Mouse (Mus musculus): ENCODE measurements around the gene Plekha7. TPM values are rescaled to one million over a fixed set of nuclear protein-coding genes. Genes with fewer than 3 reads are reported as not detected.

The Plekha7 gene
- 2.2 and 2.3 TPM in 2 replicates for total RNA-seq (2014; rRNA removed)
- polyA plus RNA-seq (2012; rRNA removed) = 2.7 and 2.9 TPM in 2 replicates

GRCm38 (mm10) chr7:116307871-116308631 lies at the start of gene Plekha7:
Gene Plekha7 (minus strand): TSS chr7:116308376.
- peaks cover 7% of the 10 kb centered on the region; the same call in 1 of the 2 replicates for H3K79me2 ChIP-seq (ENCODE audit: control insufficient read depth, insufficient read depth, low read length)
- peak within 1 kb of the TSS; percentile 70 for H3K4me3 ChIP-seq (ENCODE audit: insufficient read depth, low read depth, low read length)
- H3K36me3 ChIP-seq (ENCODE audit: control insufficient read depth, insufficient read depth, low read length) = no peaks in the 10 kb centered on the region
- TF ChIP-seq CTCF (IDR thresholded peaks at IDR 0.05; ENCODE audit: low read depth, low read length) = no peak
- no peak for TF ChIP-seq POLR2A (IDR thresholded peaks at IDR 0.05; ENCODE audit: extremely low read depth, insufficient read depth, low read length)
- 1% methylated on average over 60 of the region's 65 CpGs for WGBS
- peak; percentile 71 for DNase-seq (ENCODE audit: extremely low read depth, low read depth, low spot score)
- peaks cover 2% of the 10 kb centered on the region; the same call in 1 of the 2 replicates for H3K4me1 ChIP-seq (ENCODE audit: control insufficient read depth, insufficient read depth, low read length)
- H3K27me3 ChIP-seq (ENCODE audit: control insufficient read depth, insufficient read depth, low read length) = no peaks in the 10 kb centered on the region
- peak within 1 kb of the TSS; percentile 79 for H3K9ac ChIP-seq (ENCODE audit: low read depth, low read length)
- peak within 1 kb of the TSS; percentile 81 for H3K27ac ChIP-seq (replicated peaks; ENCODE audit: insufficient read depth, low read depth, low read length)

- WGBS = 6% methylated on average over 1 of the region's 1 CpGs
- peak overlapping the region; percentile 2; the same call in 1 of the 2 replicates for H3K27ac ChIP-seq (replicated peaks; ENCODE audit: insufficient read depth, low read depth, low read length)
- peak; percentile 84 for DNase-seq (ENCODE audit: extremely low read depth, low read depth, low spot score)
- no peaks in the 10 kb centered on the region for H3K27me3 ChIP-seq (ENCODE audit: control insufficient read depth, insufficient read depth, low read length)
- H3K36me3 ChIP-seq (ENCODE audit: control insufficient read depth, insufficient read depth, low read length) = peaks cover 32% of the 10 kb centered on the region
- H3K9ac ChIP-seq (ENCODE audit: low read depth, low read length) = no peak overlapping the region
- no peak overlapping the region for H3K4me3 ChIP-seq (ENCODE audit: insufficient read depth, low read depth, low read length)
- TF ChIP-seq CTCF (IDR thresholded peaks at IDR 0.05; ENCODE audit: low read depth, low read length) = peak; percentile 22; the same call in 1 of the 2 replicates
- no peak for TF ChIP-seq POLR2A (IDR thresholded peaks at IDR 0.05; ENCODE audit: extremely low read depth, insufficient read depth, low read length)
- peaks cover 6% of the 10 kb centered on the region; the same call in 1 of the 2 replicates for H3K79me2 ChIP-seq (ENCODE audit: control insufficient read depth, insufficient read depth, low read length)
- peaks cover 8% of the 10 kb centered on the region for H3K4me1 ChIP-seq (ENCODE audit: control insufficient read depth, insufficient read depth, low read length)
Observed at GRCm38 (mm10) chr7:116336226-116336625, 28.1 kb upstream of the Plekha7 start.

GRCm38 (mm10) chr7:116335133-116335532 lies 27.0 kb upstream of the Plekha7 start:
- no peak overlapping the region for H3K27ac ChIP-seq (replicated peaks; ENCODE audit: insufficient read depth, low read depth, low read length)
- H3K36me3 ChIP-seq (ENCODE audit: control insufficient read depth, insufficient read depth, low read length) = peaks cover 34% of the 10 kb centered on the region
- TF ChIP-seq CTCF (IDR thresholded peaks at IDR 0.05; ENCODE audit: low read depth, low read length) (no peak), POLR2A (IDR thresholded peaks at IDR 0.05; ENCODE audit: extremely low read depth, insufficient read depth, low read length) (no peak)
- H3K9ac ChIP-seq (ENCODE audit: low read depth, low read length) = no peak overlapping the region
- peaks cover 6% of the 10 kb centered on the region; the same call in 1 of the 2 replicates for H3K79me2 ChIP-seq (ENCODE audit: control insufficient read depth, insufficient read depth, low read length)
- 85% methylated on average over 6 of the region's 6 CpGs for WGBS
- H3K4me3 ChIP-seq (ENCODE audit: insufficient read depth, low read depth, low read length) = no peak overlapping the region
- DNase-seq (ENCODE audit: extremely low read depth, low read depth, low spot score) = no peak
- H3K4me1 ChIP-seq (ENCODE audit: control insufficient read depth, insufficient read depth, low read length) = peaks cover 8% of the 10 kb centered on the region
- H3K27me3 ChIP-seq (ENCODE audit: control insufficient read depth, insufficient read depth, low read length) = no peaks in the 10 kb centered on the region

GRCm38 (mm10) chr7:116334669-116335038 lies 26.5 kb upstream of the Plekha7 start:
- H3K9ac ChIP-seq (ENCODE audit: low read depth, low read length) = peak overlapping the region; percentile 80
- 13% methylated on average over 8 of the region's 8 CpGs for WGBS
- peak; percentile 18 for DNase-seq (ENCODE audit: extremely low read depth, low read depth, low spot score)

DNA sequence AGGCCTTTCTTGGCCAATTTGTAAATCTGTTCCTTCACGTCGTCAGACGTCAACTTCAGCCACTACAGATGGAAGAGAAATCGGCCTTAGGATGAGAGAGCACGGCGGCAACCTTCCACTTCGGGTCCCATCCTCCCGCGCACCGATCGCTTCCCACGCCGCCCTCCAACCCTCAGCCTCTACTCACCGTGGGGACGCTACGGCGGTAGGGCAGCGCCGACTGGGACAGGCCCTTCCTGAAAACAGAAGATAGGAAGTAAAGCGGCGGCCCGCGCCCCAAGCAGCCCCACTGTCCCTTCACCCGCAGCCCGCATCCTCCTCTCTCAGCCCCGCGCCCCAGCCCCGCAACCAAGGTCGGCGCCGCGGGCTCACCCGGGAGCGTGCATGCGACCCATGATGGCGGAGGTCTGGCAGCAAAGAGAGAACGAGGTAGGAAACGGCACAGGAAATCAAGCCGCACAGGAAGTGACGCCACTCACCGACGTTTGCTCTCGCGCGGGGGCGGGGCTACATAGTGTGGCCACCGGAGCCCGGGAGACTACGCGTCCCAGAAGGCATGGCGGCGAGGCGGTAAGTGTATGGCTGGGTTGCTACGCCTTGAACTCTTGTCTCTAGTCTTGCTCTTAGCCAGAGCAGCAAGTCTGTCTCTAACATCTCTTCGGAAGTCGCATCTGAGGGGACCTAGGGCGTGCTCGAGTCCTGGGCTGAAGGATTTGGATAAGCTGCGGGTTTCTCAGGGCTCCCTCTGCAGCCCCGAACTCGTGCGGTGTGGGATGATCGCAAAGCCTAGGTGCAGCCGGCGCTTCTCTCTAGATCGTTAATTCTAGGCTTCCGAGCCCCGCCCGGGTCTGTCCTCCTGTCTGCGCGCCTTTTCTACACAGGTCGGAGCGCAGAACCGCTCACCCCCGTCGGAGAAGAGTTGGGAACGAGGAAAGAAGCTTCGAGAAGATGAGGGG lies 25.8 kb upstream of the Plekha7 start, which contains the start of gene Rps13:
Gene Rps13 (minus strand): TSS at position 483 of the 956 bp plus-strand sequence.
- DNase-seq (ENCODE audit: extremely low read depth, low read depth, low spot score) = peak; percentile 84
- Histone ChIP-seq H3K27me3 (ENCODE audit: control insufficient read depth, insufficient read depth, low read length) (no peaks in the 10 kb centered on the region), H3K4me1 (ENCODE audit: control insufficient read depth, insufficient read depth, low read length) (peaks cover 8% of the 10 kb centered on the region), H3K36me3 (ENCODE audit: control insufficient read depth, insufficient read depth, low read length) (peaks cover 28% of the 10 kb centered on the region), H3K4me3 (ENCODE audit: insufficient read depth, low read depth, low read length) (peak within 1 kb of the TSS; percentile 99), H3K79me2 (ENCODE audit: control insufficient read depth, insufficient read depth, low read length) (peaks cover 6% of the 10 kb centered on the region; the same call in 1 of the 2 replicates), H3K27ac (replicated peaks; ENCODE audit: insufficient read depth, low read depth, low read length) (peak within 1 kb of the TSS; percentile 76), H3K9ac (ENCODE audit: low read depth, low read length) (peak within 1 kb of the TSS; percentile 97)
- WGBS = under 1% methylated on average over 78 of the region's 78 CpGs
- TF ChIP-seq POLR2A (IDR thresholded peaks at IDR 0.05; ENCODE audit: extremely low read depth, insufficient read depth, low read length) (peak; percentile 84), CTCF (IDR thresholded peaks at IDR 0.05; ENCODE audit: low read depth, low read length) (no peak)

More at GRCm38 (mm10) chr7:116334669-116335038, 26.5 kb upstream of the Plekha7 start:
- Histone ChIP-seq H3K4me3 (ENCODE audit: insufficient read depth, low read depth, low read length) (peak overlapping the region; percentile 99), H3K79me2 (ENCODE audit: control insufficient read depth, insufficient read depth, low read length) (peaks cover 6% of the 10 kb centered on the region; the same call in 1 of the 2 replicates), H3K27ac (replicated peaks; ENCODE audit: insufficient read depth, low read depth, low read length) (peak overlapping the region; percentile 64), H3K36me3 (ENCODE audit: control insufficient read depth, insufficient read depth, low read length) (peaks cover 32% of the 10 kb centered on the region), H3K27me3 (ENCODE audit: control insufficient read depth, insufficient read depth, low read length) (no peaks in the 10 kb centered on the region), H3K4me1 (ENCODE audit: control insufficient read depth, insufficient read depth, low read length) (peaks cover 8% of the 10 kb centered on the region)
- TF ChIP-seq POLR2A (IDR thresholded peaks at IDR 0.05; ENCODE audit: extremely low read depth, insufficient read depth, low read length) = no peak
- no peak for TF ChIP-seq CTCF (IDR thresholded peaks at IDR 0.05; ENCODE audit: low read depth, low read length)
